Mouse (Mus musculus) testis, postnatal 14 days (tissue): ENCODE measurements around the gene Szt2.
A peak's percentile ranks its signal among the peaks of the same experiment; 100 is the strongest.

ENCODE experiments used
- DNase-seq: peaks from one replicate; pipeline ENCODE4 v3.0.0; 2021; ENCODE audit warnings: low spot score

Gene Szt2

GRCm38 (mm10) chr4:118358159-118358895 lies 50.7 kb downstream of the Szt2 start:
- no peak for DNase-seq

- no peak for DNase-seq
These were observed 51.6 kb downstream of the Szt2 start for GRCm38 (mm10) chr4:118357504-118357903.

- no peak for DNase-seq
These were observed 52.3 kb downstream of the Szt2 start for GRCm38 (mm10) chr4:118356738-118357137.

- DNase-seq = no peak
These were observed 54.8 kb downstream of the Szt2 start for GRCm38 (mm10) chr4:118354289-118354688.

- no peak for DNase-seq
These were observed 55.4 kb downstream of the Szt2 start for GRCm38 (mm10) chr4:118353689-118354088.

- DNase-seq = no peak
These were observed 57.2 kb downstream of the Szt2 start for GRCm38 (mm10) chr4:118351828-118352227.

- no peak for DNase-seq
These were observed 58.2 kb downstream of the Szt2 start for GRCm38 (mm10) chr4:118350864-118351263.

GRCm38 (mm10) chr4:118347529-118348309 lies 61.4 kb downstream of the Szt2 start:
- DNase-seq = no peak

GRCm38 (mm10) chr4:118341447-118341846 lies 67.6 kb downstream of the Szt2 start:
- no peak for DNase-seq

- DNase-seq = peak; percentile 70
These were observed 72.4 kb downstream of the Szt2 start for GRCm38 (mm10) chr4:118336658-118337057.

GRCm38 (mm10) chr4:118335991-118336390 lies 73.1 kb downstream of the Szt2 start:
- DNase-seq = no peak

- no peak for DNase-seq
These were observed 77.3 kb downstream of the Szt2 start for GRCm38 (mm10) chr4:118331777-118332176.

- no peak for DNase-seq
These were observed 82.6 kb downstream of the Szt2 start for GRCm38 (mm10) chr4:118326476-118326875.

GRCm38 (mm10) chr4:118320636-118321035 lies 88.4 kb downstream of the Szt2 start:
- no peak for DNase-seq

- no peak for DNase-seq
These were observed 89.2 kb downstream of the Szt2 start for GRCm38 (mm10) chr4:118319706-118320344.

GRCm38 (mm10) chr4:118316662-118317061 lies 92.4 kb downstream of the Szt2 start:
- no peak for DNase-seq

- no peak for DNase-seq
These were observed 93.8 kb downstream of the Szt2 start for GRCm38 (mm10) chr4:118315286-118315685.
